Mouse (Mus musculus) midbrain, embryonic 15.5 days (tissue): ENCODE data around the gene Chac1. TPM values are rescaled to one million over a fixed set of nuclear protein-coding genes. Genes with fewer than 3 reads are reported as not detected.

Experiments
- ATAC-seq: fragments of 200-750 bp; cut with Nextera tagmentation; replicated peaks from 2 replicates; pipeline ENCODE4 v1.8.0; 2017; ENCODE audit warnings: moderate TSS enrichment
- H3K27ac ChIP-seq: fragments of 300-500 bp; sonication (generic); 2 replicates; pipeline ENCODE4 v1.5.1; 2015; ENCODE audit warnings: mild to moderate bottlenecking, inconsistent platforms
- H3K27me3 ChIP-seq: fragments of 300-500 bp; sonication (generic); replicated peaks from 2 replicates; pipeline ENCODE4 v1.6.1; 2015; ENCODE audit warnings: inconsistent platforms
- H3K36me3 ChIP-seq: fragments of 300-500 bp; sonication (generic); replicated peaks from 2 replicates; pipeline ENCODE4 v1.6.1; 2015; ENCODE audit warnings: inconsistent platforms
- H3K4me1 ChIP-seq: fragments of 300-500 bp; sonication (generic); 2 replicates; pipeline ENCODE4 v1.6.1; 2015; ENCODE audit warnings: inconsistent platforms
- H3K4me2 ChIP-seq: fragments of 300-500 bp; sonication (generic); 2 replicates; pipeline ENCODE4 v1.6.1; 2015; ENCODE audit warnings: inconsistent platforms, mild to moderate bottlenecking, moderate library complexity
- H3K4me3 ChIP-seq: fragments of 300-500 bp; sonication (generic); 2 replicates; pipeline ENCODE4 v1.5.1; 2015; ENCODE audit warnings: mild to moderate bottlenecking, inconsistent platforms
- H3K9ac ChIP-seq: fragments of 300-500 bp; sonication (generic); 2 replicates; pipeline ENCODE4 v1.6.1; 2015; ENCODE audit warnings: mild to moderate bottlenecking, inconsistent platforms
- H3K9me3 ChIP-seq: fragments of 300-500 bp; sonication (generic); 2 replicates; pipeline ENCODE4 v1.6.1; 2016; ENCODE audit warnings: inconsistent platforms
- WGBS: fragments of 180-500 bp; shearing (Covaris S2); methylation state at CpG from one replicate; pipeline ENCODE4 v1.1.7; 2015; ENCODE audit warnings: mixed read lengths; 5-methylcytosine and 5-hydroxymethylcytosine counted together
- polyA plus RNA-seq: library from polyadenylated mRNA; unstranded; fragments of >200 nt; fragmentation: Nextera tagmentation; extraction: Ambion mirVana; gene quantifications from 2 replicates; pipeline ENCODE4 v1.2.1, GENCODE M21; 2015

The Chac1 gene
- 8.1 and 9.0 TPM in 2 replicates for polyA plus RNA-seq

GRCm38 (mm10) chr2:119350555-119351486 lies at the start of gene Chac1:
TSS of gene Chac1 (plus strand) at chr2:119351229.
- peak; percentile 99 for ATAC-seq
- Histone ChIP-seq H3K27ac (no peak within 1 kb of the TSS), H3K9ac (peak within 1 kb of the TSS; percentile 61)

GRCm38 (mm10) chr2:119302876-119303275 lies 48.2 kb upstream of the Chac1 start:
- ATAC-seq: no peak
- Histone ChIP-seq H3K4me3 (no peak overlapping the region), H3K4me2 (no peak overlapping the region), H3K27me3 (no peaks in the 10 kb centered on the region), H3K9ac (no peak overlapping the region), H3K9me3 (no peaks in the 10 kb centered on the region), H3K36me3 (0 out of 2 replicates have a peak, but pooled peaks cover under 1% of the 10 kb centered on the region), H3K4me1 (peaks cover 17% of the 10 kb centered on the region), H3K27ac (no peak overlapping the region)
- 84% methylated on average over 6 of the region's 6 CpGs for WGBS

More at GRCm38 (mm10) chr2:119350555-119351486, at the start of gene Chac1:
- H3K4me2 ChIP-seq: peak within 1 kb of the TSS; percentile 91
- WGBS: 5% methylated on average over 58 of the region's 58 CpGs
- H3K9me3 ChIP-seq: no peaks in the 10 kb centered on the region
- H3K27me3 ChIP-seq: peaks cover 6% of the 10 kb centered on the region
- no peaks in the 10 kb centered on the region for H3K36me3 ChIP-seq
- H3K4me1 ChIP-seq: peaks cover 13% of the 10 kb centered on the region
- peak within 1 kb of the TSS; percentile 71 for H3K4me3 ChIP-seq

GRCm38 (mm10) chr2:119304391-119304790 lies 46.6 kb upstream of the Chac1 start:
- Histone ChIP-seq H3K4me3 (no peak overlapping the region), H3K4me1 (peaks cover 15% of the 10 kb centered on the region), H3K27me3 (no peaks in the 10 kb centered on the region), H3K9ac (no peak overlapping the region), H3K9me3 (no peaks in the 10 kb centered on the region), H3K27ac (no peak overlapping the region), H3K4me2 (no peak overlapping the region), H3K36me3 (no peaks in the 10 kb centered on the region)
- no peak for ATAC-seq
- WGBS: 55% methylated on average over 3 of the region's 3 CpGs

- Histone ChIP-seq H3K9me3 (no peaks in the 10 kb centered on the region), H3K4me2 (no peak overlapping the region), H3K9ac (no peak overlapping the region), H3K36me3 (no peaks in the 10 kb centered on the region), H3K27me3 (no peaks in the 10 kb centered on the region), H3K27ac (no peak overlapping the region), H3K4me1 (peaks cover 15% of the 10 kb centered on the region), H3K4me3 (no peak overlapping the region)
- peak; percentile 42; the same call in 1 of the 2 replicates for ATAC-seq
- WGBS: 24% methylated on average over 3 of the region's 3 CpGs
These were observed 46.2 kb upstream of the Chac1 start for GRCm38 (mm10) chr2:119304798-119305208.

- Histone ChIP-seq H3K9me3 (no peaks in the 10 kb centered on the region), H3K36me3 (no peaks in the 10 kb centered on the region), H3K9ac (no peak overlapping the region), H3K27me3 (peaks cover 24% of the 10 kb centered on the region), H3K4me3 (no peak overlapping the region), H3K4me1 (0 out of 2 replicates have a peak, but pooled peaks cover 3% of the 10 kb centered on the region), H3K4me2 (no peak overlapping the region), H3K27ac (no peak overlapping the region)
- no peak for ATAC-seq
- 60% methylated on average over 12 of the region's 12 CpGs for WGBS
These were observed 39.5 kb upstream of the Chac1 start for GRCm38 (mm10) chr2:119311544-119311943.

- no peak for ATAC-seq
- no peaks in the 10 kb centered on the region for H3K36me3 ChIP-seq
- no peak overlapping the region for H3K4me2 ChIP-seq
- 0 out of 2 replicates have a peak, but pooled peaks cover 3% of the 10 kb centered on the region for H3K4me1 ChIP-seq
- no peak overlapping the region for H3K9ac ChIP-seq
- H3K27ac ChIP-seq: no peak overlapping the region
- WGBS: 33% methylated on average over 2 of the region's 2 CpGs
- no peak overlapping the region for H3K4me3 ChIP-seq
- no peaks in the 10 kb centered on the region for H3K9me3 ChIP-seq
- peaks cover 29% of the 10 kb centered on the region for H3K27me3 ChIP-seq
These were observed 38.6 kb upstream of the Chac1 start for GRCm38 (mm10) chr2:119312380-119312958.

GRCm38 (mm10) chr2:119313780-119314479 lies 37.1 kb upstream of the Chac1 start:
- H3K27me3 ChIP-seq: peaks cover 39% of the 10 kb centered on the region
- H3K9ac ChIP-seq: no peak overlapping the region
- no peaks in the 10 kb centered on the region for H3K9me3 ChIP-seq
- no peak overlapping the region for H3K4me2 ChIP-seq
- H3K4me1 ChIP-seq: 0 out of 2 replicates have a peak, but pooled peaks cover 3% of the 10 kb centered on the region
- 34% methylated on average over 10 of the region's 10 CpGs for WGBS
- H3K4me3 ChIP-seq: no peak overlapping the region
- no peaks in the 10 kb centered on the region for H3K36me3 ChIP-seq
- H3K27ac ChIP-seq: no peak overlapping the region
- 0 out of 2 replicates have a peak, but pooled peaks have one; percentile 42 for ATAC-seq

GRCm38 (mm10) chr2:119314742-119315310 lies 36.2 kb upstream of the Chac1 start:
- H3K4me1 ChIP-seq: 0 out of 2 replicates have a peak, but pooled peaks cover 3% of the 10 kb centered on the region
- H3K4me2 ChIP-seq: no peak overlapping the region
- H3K27ac ChIP-seq: no peak overlapping the region
- no peak overlapping the region for H3K9ac ChIP-seq
- 59% methylated on average over 12 of the region's 12 CpGs for WGBS
- ATAC-seq: no peak
- H3K27me3 ChIP-seq: peaks cover 43% of the 10 kb centered on the region
- H3K36me3 ChIP-seq: no peaks in the 10 kb centered on the region
- H3K4me3 ChIP-seq: no peak overlapping the region
- H3K9me3 ChIP-seq: no peaks in the 10 kb centered on the region

- no peak for ATAC-seq
These were observed 32.9 kb upstream of the Chac1 start for GRCm38 (mm10) chr2:119318043-119318710.

GRCm38 (mm10) chr2:119320571-119320970 lies 30.5 kb upstream of the Chac1 start:
- H3K9me3 ChIP-seq: no peaks in the 10 kb centered on the region
- H3K4me2 ChIP-seq: no peak overlapping the region
- H3K4me1 ChIP-seq: peaks cover 41% of the 10 kb centered on the region
- no peaks in the 10 kb centered on the region for H3K36me3 ChIP-seq
- no peak overlapping the region for H3K4me3 ChIP-seq
- WGBS: 66% methylated on average over 8 of the region's 8 CpGs
- no peak overlapping the region for H3K9ac ChIP-seq
- H3K27me3 ChIP-seq: peaks cover 76% of the 10 kb centered on the region
- H3K27ac ChIP-seq: no peak overlapping the region
- ATAC-seq: no peak

More at GRCm38 (mm10) chr2:119318043-119318710, 32.9 kb upstream of the Chac1 start:
- no peaks in the 10 kb centered on the region for H3K36me3 ChIP-seq
- H3K4me1 ChIP-seq: peaks cover 25% of the 10 kb centered on the region
- H3K4me3 ChIP-seq: no peak overlapping the region
- no peak overlapping the region for H3K4me2 ChIP-seq
- no peak overlapping the region for H3K9ac ChIP-seq
- no peaks in the 10 kb centered on the region for H3K9me3 ChIP-seq
- 70% methylated on average over 3 of the region's 3 CpGs for WGBS
- peaks cover 69% of the 10 kb centered on the region for H3K27me3 ChIP-seq
- H3K27ac ChIP-seq: no peak overlapping the region
